Mouse (Mus musculus): ENCODE results near the gene Tulp3. TPM values are rescaled to one million over a fixed set of nuclear protein-coding genes. Genes with fewer than 3 reads are reported as not detected.
A peak's percentile ranks its signal among the peaks of the same experiment; 100 is the strongest.

Gene Tulp3
- polyA plus RNA-seq (2015; fragmentation: Nextera tagmentation; extraction: Ambion mirVana): 24.1 and 28.4 TPM in 2 replicates

DNA sequence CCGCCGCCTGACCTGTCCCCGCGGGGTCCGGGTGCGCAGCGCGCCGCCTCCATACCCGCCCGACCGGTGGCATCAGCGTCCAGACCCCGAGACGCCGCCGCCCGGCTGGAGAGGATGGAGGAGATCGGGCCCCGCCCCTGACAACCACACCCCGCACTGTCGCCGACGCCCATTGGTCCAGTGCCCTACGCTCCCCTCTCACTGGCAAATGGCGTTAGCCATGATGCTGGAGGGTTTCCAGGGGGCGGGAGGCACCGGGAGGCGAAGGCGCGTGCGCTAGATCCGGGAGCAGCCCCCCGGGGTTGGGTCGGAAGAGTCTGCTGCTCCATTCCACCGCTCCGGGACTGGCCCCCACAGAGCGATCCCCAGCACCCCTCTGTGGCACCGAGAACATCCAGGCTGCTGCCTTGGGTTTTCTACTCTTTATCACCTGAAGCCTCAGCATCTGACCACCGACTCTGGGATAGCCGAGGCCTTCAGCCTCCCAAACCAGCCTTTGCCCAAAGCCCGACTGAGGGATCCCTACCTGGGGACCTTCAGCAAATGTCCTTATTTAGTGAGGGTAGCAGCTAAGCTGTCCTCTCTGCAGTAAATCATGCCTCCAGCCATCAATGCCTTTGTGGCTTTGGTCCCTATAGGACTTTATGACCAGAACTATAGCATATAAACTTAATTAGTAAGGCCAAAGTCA lies at the start of gene Tulp3:
Gene Tulp3, minus strand, starts transcription at position 126 of the 691 bp plus-strand sequence.
- Histone ChIP-seq H3K9ac (replicated peaks; ENCODE audit: low read length) (peak within 1 kb of the TSS; percentile 82), H3K4me2 (replicated peaks; ENCODE audit: low read depth, low read length) (peak within 1 kb of the TSS; percentile 84), H3K27ac (ENCODE audit: low read length) (peak within 1 kb of the TSS; percentile 89), H3K27me3 (ENCODE audit: insufficient read depth, low read length) (no peaks in the 10 kb centered on the region), H3K9me3 (ENCODE audit: low read length) (no peaks in the 10 kb centered on the region), H3K36me3 (ENCODE audit: insufficient read depth, low read length) (peaks cover 26% of the 10 kb centered on the region), H3K4me3 (ENCODE audit: low read length) (peak within 1 kb of the TSS; percentile 85), H3K4me1 (ENCODE audit: insufficient read depth, low read length) (peaks cover 23% of the 10 kb centered on the region)
- under 1% methylated on average over 35 of the region's 42 CpGs for WGBS
- ATAC-seq (ENCODE audit: low FRiP score, low TSS enrichment): peak; percentile 98

DNA sequence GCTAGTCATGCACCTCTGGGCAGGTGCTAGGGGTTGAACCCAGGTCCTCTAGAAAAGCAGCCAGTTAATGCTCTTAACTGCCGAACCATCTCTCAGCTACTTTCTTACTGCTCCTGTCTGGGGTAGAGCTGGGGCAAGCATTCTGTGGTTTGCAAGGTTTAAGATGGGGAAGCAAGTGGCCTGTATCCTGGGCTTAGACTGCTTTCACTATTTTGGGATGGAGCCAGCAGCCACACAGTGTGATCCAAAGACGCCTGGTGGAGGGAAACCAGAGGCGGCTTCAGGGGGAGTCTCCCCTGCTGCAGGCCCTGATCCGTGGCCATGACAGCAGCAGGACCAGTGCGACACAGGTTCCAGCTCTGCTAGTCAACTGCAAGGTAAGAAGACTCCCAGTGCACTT lies 49.1 kb upstream of the Tulp3 start:
- Histone ChIP-seq H3K4me3 (ENCODE audit: low read length) (no peak overlapping the region), H3K27me3 (ENCODE audit: insufficient read depth, low read length) (no peaks in the 10 kb centered on the region), H3K9ac (replicated peaks; ENCODE audit: low read length) (no peak overlapping the region), H3K36me3 (ENCODE audit: insufficient read depth, low read length) (peaks cover 33% of the 10 kb centered on the region), H3K4me1 (ENCODE audit: insufficient read depth, low read length) (peaks cover 16% of the 10 kb centered on the region), H3K4me2 (replicated peaks; ENCODE audit: low read depth, low read length) (no peak overlapping the region), H3K9me3 (ENCODE audit: low read length) (no peaks in the 10 kb centered on the region), H3K27ac (ENCODE audit: low read length) (no peak overlapping the region)
- WGBS: 49% methylated on average over 5 of the region's 5 CpGs
- ATAC-seq (ENCODE audit: low FRiP score, low TSS enrichment): no peak

DNA sequence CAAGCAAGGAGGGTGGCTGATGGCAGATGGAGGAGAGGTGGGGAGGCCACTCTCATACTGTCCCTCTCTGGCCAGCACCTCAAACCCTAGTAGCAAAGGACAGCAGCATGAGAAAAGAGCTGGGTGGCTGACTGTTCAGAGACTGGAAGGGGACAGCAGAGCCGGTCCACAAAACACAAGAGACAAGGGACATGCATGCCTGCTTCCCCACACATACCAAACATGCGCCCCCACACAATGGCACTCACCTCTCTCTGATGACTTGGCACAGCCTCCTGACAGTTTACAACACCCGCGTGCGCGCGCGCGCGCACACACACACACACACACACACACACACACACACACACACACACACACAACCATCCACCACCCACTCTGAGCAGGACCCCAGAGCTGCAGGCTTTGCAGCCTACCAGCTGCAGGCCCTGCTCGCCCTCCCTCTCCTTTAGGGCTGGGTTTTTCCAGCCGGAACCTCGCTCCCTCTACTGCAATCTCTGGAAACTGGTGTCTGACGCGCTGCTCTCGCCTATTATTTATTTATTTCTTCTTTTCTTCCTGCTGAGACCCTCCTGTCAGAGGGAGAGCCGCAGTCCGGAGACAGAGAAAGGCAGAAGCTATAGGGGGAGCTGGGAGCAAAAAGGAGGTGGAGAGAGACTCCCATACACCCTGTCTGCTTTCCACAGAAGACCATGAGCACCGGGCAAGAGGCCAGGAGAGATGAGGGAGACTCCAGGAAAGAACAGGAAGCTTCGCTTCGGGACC lies 44.0 kb upstream of the Tulp3 start:
- peak overlapping the region; percentile 54 for H3K4me2 ChIP-seq (replicated peaks; ENCODE audit: low read depth, low read length)
- ATAC-seq (ENCODE audit: low FRiP score, low TSS enrichment): peak; percentile 90
- peak overlapping the region; percentile 32 for H3K4me3 ChIP-seq (ENCODE audit: low read length)
- no peaks in the 10 kb centered on the region for H3K36me3 ChIP-seq (ENCODE audit: insufficient read depth, low read length)
- no peaks in the 10 kb centered on the region for H3K9me3 ChIP-seq (ENCODE audit: low read length)
- peak overlapping the region; percentile 76 for H3K27ac ChIP-seq (ENCODE audit: low read length)
- H3K27me3 ChIP-seq (ENCODE audit: insufficient read depth, low read length): no peaks in the 10 kb centered on the region
- peak overlapping the region; percentile 51 for H3K9ac ChIP-seq (replicated peaks; ENCODE audit: low read length)
- H3K4me1 ChIP-seq (ENCODE audit: insufficient read depth, low read length): peaks cover 24% of the 10 kb centered on the region
- WGBS: 27% methylated on average over 21 of the region's 21 CpGs

DNA sequence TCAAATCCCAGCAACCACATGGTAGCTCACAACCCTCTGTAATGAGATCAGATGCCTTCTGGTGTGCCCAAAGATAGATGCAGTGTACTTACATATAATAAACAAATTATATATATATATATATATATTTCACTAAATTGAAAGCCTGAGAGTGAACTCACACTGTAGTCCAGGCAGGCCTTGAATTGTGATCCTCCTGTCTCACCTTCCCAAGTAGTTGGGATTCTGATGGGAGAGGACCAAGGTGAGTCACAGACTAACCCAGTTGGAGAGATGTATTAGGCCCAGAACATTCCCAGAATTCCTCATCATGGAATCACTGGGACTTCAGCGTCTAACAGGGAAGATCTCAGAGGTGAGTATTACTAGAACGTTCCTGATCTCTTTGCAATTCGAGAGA lies 43.3 kb upstream of the Tulp3 start, which contains the start of gene Nrip2:
Gene Nrip2, plus strand, starts transcription at position 301 of the 400 bp plus-strand sequence.
- ATAC-seq (ENCODE audit: low FRiP score, low TSS enrichment): no peak
- H3K4me2 ChIP-seq (replicated peaks; ENCODE audit: low read depth, low read length): peak within 1 kb of the TSS; percentile 54
- H3K36me3 ChIP-seq (ENCODE audit: insufficient read depth, low read length): no peaks in the 10 kb centered on the region
- WGBS: 59% methylated on average over 3 of the region's 3 CpGs
- H3K9ac ChIP-seq (replicated peaks; ENCODE audit: low read length): peak within 1 kb of the TSS; percentile 51
- no peaks in the 10 kb centered on the region for H3K9me3 ChIP-seq (ENCODE audit: low read length)
- H3K4me1 ChIP-seq (ENCODE audit: insufficient read depth, low read length): peaks cover 24% of the 10 kb centered on the region
- H3K27ac ChIP-seq (ENCODE audit: low read length): peak within 1 kb of the TSS; percentile 77
- peak within 1 kb of the TSS; percentile 32 for H3K4me3 ChIP-seq (ENCODE audit: low read length)
- no peaks in the 10 kb centered on the region for H3K27me3 ChIP-seq (ENCODE audit: insufficient read depth, low read length)

DNA sequence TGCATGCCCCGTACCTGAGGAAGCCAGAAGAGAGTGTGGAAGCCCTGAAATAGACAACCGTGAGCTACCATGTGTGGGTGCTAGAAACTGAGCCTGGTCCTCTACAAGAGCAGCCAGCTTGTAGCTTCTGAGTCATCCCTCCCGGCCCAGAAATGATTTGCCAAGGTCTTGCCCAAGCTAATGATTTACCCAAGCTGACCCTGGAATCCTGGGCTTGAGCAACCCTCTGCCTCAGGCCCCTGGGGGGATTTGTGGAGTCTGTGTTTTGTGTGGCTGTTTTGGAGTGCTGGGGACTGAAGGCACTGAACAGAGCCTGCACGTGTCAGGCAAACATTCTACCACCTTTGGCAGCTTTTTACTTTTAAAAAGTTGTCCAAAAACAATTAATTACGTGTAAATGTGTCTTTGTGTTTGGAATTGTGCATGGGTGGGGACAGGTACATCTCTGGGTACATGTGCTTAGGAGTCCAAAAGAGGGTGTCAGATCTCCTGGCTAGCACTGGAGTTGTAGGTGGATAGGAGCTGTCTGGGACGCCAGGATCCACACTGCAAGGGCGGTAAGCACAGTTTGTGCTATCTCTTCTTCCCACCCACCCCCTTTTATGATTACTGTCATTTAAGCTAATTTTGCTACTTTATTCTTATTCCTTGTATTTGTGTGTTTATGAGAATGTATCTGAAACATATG lies 42.1 kb upstream of the Tulp3 start:
- Histone ChIP-seq H3K4me2 (replicated peaks; ENCODE audit: low read depth, low read length) (no peak overlapping the region), H3K27me3 (ENCODE audit: insufficient read depth, low read length) (no peaks in the 10 kb centered on the region), H3K9ac (replicated peaks; ENCODE audit: low read length) (no peak overlapping the region), H3K9me3 (ENCODE audit: low read length) (no peaks in the 10 kb centered on the region), H3K36me3 (ENCODE audit: insufficient read depth, low read length) (no peaks in the 10 kb centered on the region), H3K4me1 (ENCODE audit: insufficient read depth, low read length) (peaks cover 24% of the 10 kb centered on the region), H3K4me3 (ENCODE audit: low read length) (no peak overlapping the region), H3K27ac (ENCODE audit: low read length) (peak overlapping the region; percentile 77)
- 69% methylated on average over 7 of the region's 7 CpGs for WGBS
- ATAC-seq (ENCODE audit: low FRiP score, low TSS enrichment): peak; percentile 55

DNA sequence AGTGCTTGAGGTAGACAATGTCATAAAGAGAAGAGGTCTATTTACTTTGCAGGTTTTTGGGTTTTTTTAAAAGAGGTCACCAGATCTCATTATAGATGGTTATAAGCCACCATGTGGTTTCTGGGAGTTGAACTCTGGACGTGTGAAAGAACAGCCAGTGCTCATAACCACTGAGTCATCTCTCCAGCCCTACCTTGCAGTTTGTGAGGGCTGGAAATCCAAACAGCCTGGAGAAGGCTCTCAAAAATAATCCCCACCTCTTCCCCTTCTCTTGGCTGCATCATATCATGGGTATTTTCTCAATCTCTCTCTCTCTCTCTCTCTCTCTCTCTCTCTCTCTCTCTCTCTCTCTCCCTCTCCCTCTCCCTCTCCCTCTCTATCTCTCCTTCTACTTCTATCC lies 35.0 kb upstream of the Tulp3 start:
- H3K9me3 ChIP-seq (ENCODE audit: low read length): no peaks in the 10 kb centered on the region
- WGBS: 46% methylated on average over 1 of the region's 1 CpGs
- H3K4me1 ChIP-seq (ENCODE audit: insufficient read depth, low read length): no peaks in the 10 kb centered on the region
- no peaks in the 10 kb centered on the region for H3K27me3 ChIP-seq (ENCODE audit: insufficient read depth, low read length)
- ATAC-seq (ENCODE audit: low FRiP score, low TSS enrichment): no peak
- H3K36me3 ChIP-seq (ENCODE audit: insufficient read depth, low read length): no peaks in the 10 kb centered on the region
- H3K4me2 ChIP-seq (replicated peaks; ENCODE audit: low read depth, low read length): no peak overlapping the region
- H3K4me3 ChIP-seq (ENCODE audit: low read length): no peak overlapping the region
- no peak overlapping the region for H3K9ac ChIP-seq (replicated peaks; ENCODE audit: low read length)
- H3K27ac ChIP-seq (ENCODE audit: low read length): no peak overlapping the region

DNA sequence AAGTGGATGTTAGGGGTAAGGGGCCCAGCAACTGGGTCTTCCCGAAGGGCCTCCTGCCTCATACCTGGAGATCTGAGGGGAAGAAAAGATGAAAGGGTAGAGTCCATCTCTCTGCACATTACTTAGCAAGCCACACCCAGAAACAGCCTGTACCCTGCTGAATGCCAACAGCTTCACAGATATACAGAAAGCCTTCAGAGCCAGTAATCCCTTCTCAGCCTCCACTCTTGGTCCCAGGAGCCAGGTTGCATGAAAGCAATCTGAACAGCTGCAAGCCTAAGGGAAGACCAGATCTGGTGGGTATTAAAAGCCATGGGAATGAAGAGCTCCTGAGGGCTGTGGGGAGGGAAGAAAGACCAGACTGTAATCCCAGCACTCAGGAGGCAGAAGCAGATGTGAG lies 33.5 kb upstream of the Tulp3 start:
- no peaks in the 10 kb centered on the region for H3K9me3 ChIP-seq (ENCODE audit: low read length)
- no peak for ATAC-seq (ENCODE audit: low FRiP score, low TSS enrichment)
- no peak overlapping the region for H3K4me3 ChIP-seq (ENCODE audit: low read length)
- H3K9ac ChIP-seq (replicated peaks; ENCODE audit: low read length): no peak overlapping the region
- no peaks in the 10 kb centered on the region for H3K27me3 ChIP-seq (ENCODE audit: insufficient read depth, low read length)
- WGBS: 94% methylated on average over 1 of the region's 1 CpGs
- no peak overlapping the region for H3K27ac ChIP-seq (ENCODE audit: low read length)
- no peak overlapping the region for H3K4me2 ChIP-seq (replicated peaks; ENCODE audit: low read depth, low read length)
- no peaks in the 10 kb centered on the region for H3K4me1 ChIP-seq (ENCODE audit: insufficient read depth, low read length)
- no peaks in the 10 kb centered on the region for H3K36me3 ChIP-seq (ENCODE audit: insufficient read depth, low read length)

DNA sequence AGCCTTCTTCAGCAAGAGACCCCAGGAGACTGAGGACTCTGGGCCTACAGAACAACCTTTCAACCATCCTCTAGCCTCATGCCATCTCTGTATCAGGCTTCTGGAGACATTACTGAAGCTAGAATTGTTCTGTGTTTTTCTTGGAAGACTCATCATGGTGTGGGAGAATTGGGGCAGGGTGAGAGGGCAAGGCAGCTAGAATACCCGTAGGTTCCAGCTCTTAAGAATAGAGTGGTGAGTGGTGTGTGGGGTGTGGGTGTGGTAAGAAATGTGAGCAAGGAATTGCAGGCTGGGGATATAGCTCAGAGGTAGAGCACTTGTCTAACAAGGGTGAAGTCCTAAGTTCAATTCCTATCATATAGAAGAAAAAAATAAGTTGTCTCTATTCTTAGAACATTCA lies 29.4 kb upstream of the Tulp3 start:
- H3K27me3 ChIP-seq (ENCODE audit: insufficient read depth, low read length): no peaks in the 10 kb centered on the region
- no peak overlapping the region for H3K9ac ChIP-seq (replicated peaks; ENCODE audit: low read length)
- H3K27ac ChIP-seq (ENCODE audit: low read length): no peak overlapping the region
- no peak overlapping the region for H3K4me3 ChIP-seq (ENCODE audit: low read length)
- 53% methylated on average over 1 of the region's 1 CpGs for WGBS
- no peaks in the 10 kb centered on the region for H3K9me3 ChIP-seq (ENCODE audit: low read length)
- ATAC-seq (ENCODE audit: low FRiP score, low TSS enrichment): no peak
- no peaks in the 10 kb centered on the region for H3K4me1 ChIP-seq (ENCODE audit: insufficient read depth, low read length)
- H3K4me2 ChIP-seq (replicated peaks; ENCODE audit: low read depth, low read length): no peak overlapping the region
- H3K36me3 ChIP-seq (ENCODE audit: insufficient read depth, low read length): no peaks in the 10 kb centered on the region

DNA sequence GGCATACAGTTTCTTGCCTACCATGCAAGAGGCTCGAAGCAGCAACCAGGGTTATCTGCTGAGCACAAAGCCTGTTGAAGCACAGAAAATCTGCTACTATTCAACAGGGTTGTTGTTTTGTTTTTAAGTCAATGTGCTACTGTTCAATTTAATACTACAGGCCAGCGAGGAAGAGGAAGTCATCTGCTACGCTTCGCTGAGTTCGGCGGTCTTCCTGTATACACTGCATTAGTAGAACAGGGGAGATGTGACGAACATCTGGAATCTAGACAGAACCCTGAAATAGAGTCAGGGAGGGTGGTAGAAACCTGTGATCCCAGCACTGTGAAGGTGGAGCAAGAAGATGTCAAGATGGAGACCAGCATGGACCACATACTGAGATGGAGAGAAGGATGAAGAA lies 28.1 kb upstream of the Tulp3 start:
- no peaks in the 10 kb centered on the region for H3K36me3 ChIP-seq (ENCODE audit: insufficient read depth, low read length)
- no peak for ATAC-seq (ENCODE audit: low FRiP score, low TSS enrichment)
- 56% methylated on average over 7 of the region's 7 CpGs for WGBS
- H3K4me1 ChIP-seq (ENCODE audit: insufficient read depth, low read length): no peaks in the 10 kb centered on the region
- H3K27ac ChIP-seq (ENCODE audit: low read length): no peak overlapping the region
- H3K27me3 ChIP-seq (ENCODE audit: insufficient read depth, low read length): no peaks in the 10 kb centered on the region
- H3K9ac ChIP-seq (replicated peaks; ENCODE audit: low read length): no peak overlapping the region
- no peak overlapping the region for H3K4me3 ChIP-seq (ENCODE audit: low read length)
- no peak overlapping the region for H3K4me2 ChIP-seq (replicated peaks; ENCODE audit: low read depth, low read length)
- H3K9me3 ChIP-seq (ENCODE audit: low read length): no peaks in the 10 kb centered on the region
